Mouse (Mus musculus) heart, embryonic 14.5 days (tissue): ENCODE results near the gene Gprin3. TPM values are rescaled to one million over a fixed set of nuclear protein-coding genes. Genes with fewer than 3 reads are reported as not detected.
A peak's percentile ranks its signal among the peaks of the same experiment; 100 is the strongest.

Experiments
- ATAC-seq: fragments of 200-750 bp; cut with Nextera tagmentation; 2 replicates; pipeline ENCODE4 v1.8.0; 2017; ENCODE audit warnings: low read depth, moderate TSS enrichment; ENCODE audit not compliant: insufficient number of reproducible peaks, insufficient read depth, low FRiP score
- H3K27ac ChIP-seq, 2 experiments: fragments of 200-500 bp in 1 of 2; fragments of 300-500 bp in 1 of 2; sonication (generic) in 1 of 2; replicated peaks in 1 of 2; 2 replicates each; pipeline ENCODE4 v1.5.1; 2012 to 2014; ENCODE audit warnings: low read depth in 2 of 2, low read length in 2 of 2, control low read depth in 1 of 2, mild to moderate bottlenecking in 1 of 2, mixed read lengths in 1 of 2; ENCODE audit not compliant: control insufficient read depth in 1 of 2, insufficient read depth in 1 of 2
- H3K27me3 ChIP-seq: fragments of 300-500 bp; sonication (generic); 2 replicates; pipeline ENCODE4 v1.6.1; 2014; ENCODE audit warnings: mild to moderate bottlenecking, low read length, control low read depth; ENCODE audit not compliant: control insufficient read depth, insufficient read depth
- H3K36me3 ChIP-seq: fragments of 300-500 bp; sonication (generic); 2 replicates; pipeline ENCODE4 v1.6.1; 2014; ENCODE audit warnings: mild to moderate bottlenecking, control low read depth, low read length, mixed read lengths; ENCODE audit not compliant: control insufficient read depth, insufficient read depth
- H3K4me1 ChIP-seq, 2 experiments: fragments of 200-500 bp in 1 of 2; fragments of 300-500 bp in 1 of 2; sonication (generic) in 1 of 2; 2 replicates each; pipeline ENCODE4 v1.6.1; 2012 to 2014; ENCODE audit warnings: low read length in 2 of 2, control low read depth in 1 of 2, mixed read lengths in 1 of 2; ENCODE audit not compliant: control insufficient read depth in 2 of 2, insufficient read depth in 2 of 2
- H3K4me2 ChIP-seq: fragments of 300-500 bp; sonication (generic); 2 replicates; pipeline ENCODE4 v1.6.1; 2014; ENCODE audit warnings: mild to moderate bottlenecking, low read length
- H3K4me3 ChIP-seq, 2 experiments: fragments of 200-500 bp in 1 of 2; fragments of 300-500 bp in 1 of 2; sonication (generic) in 1 of 2; 2 replicates each; pipeline ENCODE4 v1.5.1; 2012 to 2014; ENCODE audit warnings: low read length in 2 of 2, mild to moderate bottlenecking in 2 of 2, control low read depth in 1 of 2, low read depth in 1 of 2, moderate library complexity in 1 of 2; ENCODE audit not compliant: control insufficient read depth in 1 of 2, insufficient read depth in 1 of 2
- H3K9ac ChIP-seq: fragments of 300-500 bp; sonication (generic); 2 replicates; pipeline ENCODE4 v1.6.1; 2014; ENCODE audit warnings: mild to moderate bottlenecking, low read length
- H3K9me3 ChIP-seq: fragments of 300-500 bp; sonication (generic); 2 replicates; pipeline ENCODE4 v1.6.1; 2016; ENCODE audit warnings: low read length, control low read depth; ENCODE audit not compliant: control insufficient read depth
- WGBS: fragments of 180-500 bp; shearing (Covaris S2); extraction: QIAGEN DNeasy Blood & Tissue Kit; methylation state at CpG from one replicate; pipeline ENCODE4 v1.1.7; 2014; 5-methylcytosine and 5-hydroxymethylcytosine counted together
- polyA plus RNA-seq: library from polyadenylated mRNA; unstranded; fragments of >200 nt; fragmentation: Nextera tagmentation; extraction: Ambion mirVana; gene quantifications from 2 replicates; pipeline ENCODE4 v1.2.1, GENCODE M21; 2014

The Gprin3 gene
- polyA plus RNA-seq, 1 experiment from 2014 or later: 7.3 TPM

GRCm38 (mm10) chr6:59407482-59407997 is 18.6 kb downstream of the Gprin3 start:
- H3K4me1 ChIP-seq: peaks cover 8 to 19% of the 10 kb centered on the region in 2 experiments
- WGBS: 91% methylated on average over 4 of the region's 4 CpGs
- H3K36me3 ChIP-seq: no peaks in the 10 kb centered on the region
- H3K4me2 ChIP-seq: no peak overlapping the region
- no peaks in the 10 kb centered on the region for H3K27me3 ChIP-seq
- no peaks in the 10 kb centered on the region for H3K9me3 ChIP-seq
- H3K9ac ChIP-seq: no peak overlapping the region
- ATAC-seq: no peak
- no peak overlapping the region for H3K4me3 ChIP-seq
- H3K27ac ChIP-seq: no peak overlapping the region

- ATAC-seq: no peak
- WGBS: 78% methylated on average over 3 of the region's 3 CpGs
- Histone ChIP-seq H3K36me3 (no peaks in the 10 kb centered on the region), H3K27me3 (no peaks in the 10 kb centered on the region), H3K27ac (no peak overlapping the region), H3K9me3 (no peaks in the 10 kb centered on the region), H3K4me2 (no peak overlapping the region), H3K4me1 (no peaks in the 10 kb centered on the region), H3K9ac (no peak overlapping the region), H3K4me3 (no peak overlapping the region)
Observed at GRCm38 (mm10) chr6:59390208-59390607, 35.9 kb downstream of the Gprin3 start.

- Histone ChIP-seq H3K27me3 (no peaks in the 10 kb centered on the region), H3K4me1 (peaks cover 0 to 4% of the 10 kb centered on the region in 2 experiments; a peak in 1 of 4 replicates), H3K9me3 (no peaks in the 10 kb centered on the region), H3K27ac (peak overlapping the region in 1 of 2 experiments; percentile 55; a peak in 3 of 4 replicates), H3K9ac (no peak overlapping the region), H3K4me2 (no peak overlapping the region), H3K36me3 (no peaks in the 10 kb centered on the region), H3K4me3 (no peak overlapping the region)
- no peak for ATAC-seq
Observed at GRCm38 (mm10) chr6:59365300-59365699, 60.8 kb downstream of the Gprin3 start.

GRCm38 (mm10) chr6:59363282-59363681 is 62.8 kb downstream of the Gprin3 start:
- no peak for ATAC-seq
- 92% methylated on average over 2 of the region's 2 CpGs for WGBS

GRCm38 (mm10) chr6:59354943-59355342 is 71.2 kb downstream of the Gprin3 start:
- no peak overlapping the region for H3K27ac ChIP-seq
- no peak overlapping the region for H3K4me2 ChIP-seq
- peaks cover 5% of the 10 kb centered on the region; the same call in 1 of the 2 replicates for H3K36me3 ChIP-seq
- no peaks in the 10 kb centered on the region for H3K27me3 ChIP-seq
- no peak overlapping the region for H3K4me3 ChIP-seq
- no peaks in the 10 kb centered on the region for H3K9me3 ChIP-seq
- no peaks in the 10 kb centered on the region for H3K4me1 ChIP-seq
- no peak for ATAC-seq
- 81% methylated on average over 7 of the region's 7 CpGs for WGBS
- H3K9ac ChIP-seq: no peak overlapping the region

More at GRCm38 (mm10) chr6:59363282-59363681, 62.8 kb downstream of the Gprin3 start:
- no peak overlapping the region for H3K27ac ChIP-seq
- no peak overlapping the region for H3K9ac ChIP-seq
- H3K36me3 ChIP-seq: no peaks in the 10 kb centered on the region
- H3K4me3 ChIP-seq: no peak overlapping the region
- peaks cover 0 to 4% of the 10 kb centered on the region in 2 experiments; a peak in 1 of 4 replicates for H3K4me1 ChIP-seq
- H3K4me2 ChIP-seq: no peak overlapping the region
- no peaks in the 10 kb centered on the region for H3K27me3 ChIP-seq
- H3K9me3 ChIP-seq: no peaks in the 10 kb centered on the region

- 77% methylated on average over 5 of the region's 5 CpGs for WGBS
- ATAC-seq: no peak
- Histone ChIP-seq H3K9ac (no peak overlapping the region), H3K4me3 (no peak overlapping the region), H3K9me3 (no peaks in the 10 kb centered on the region), H3K27ac (no peak overlapping the region), H3K36me3 (peaks cover 5% of the 10 kb centered on the region; the same call in 1 of the 2 replicates), H3K27me3 (no peaks in the 10 kb centered on the region), H3K4me2 (no peak overlapping the region), H3K4me1 (no peaks in the 10 kb centered on the region)
Observed at GRCm38 (mm10) chr6:59351108-59351789, 74.8 kb downstream of the Gprin3 start.

- WGBS: 63% methylated on average over 1 of the region's 1 CpGs
Observed at GRCm38 (mm10) chr6:59348673-59349072, 77.4 kb downstream of the Gprin3 start.

More at GRCm38 (mm10) chr6:59348673-59349072, 77.4 kb downstream of the Gprin3 start:
- no peaks in the 10 kb centered on the region; the same call in 1 of the 2 replicates for H3K36me3 ChIP-seq
- H3K9me3 ChIP-seq: no peaks in the 10 kb centered on the region
- no peaks in the 10 kb centered on the region for H3K4me1 ChIP-seq
- ATAC-seq: no peak
- no peak overlapping the region for H3K4me3 ChIP-seq
- H3K27ac ChIP-seq: no peak overlapping the region
- H3K9ac ChIP-seq: no peak overlapping the region
- no peak overlapping the region for H3K4me2 ChIP-seq
- H3K27me3 ChIP-seq: no peaks in the 10 kb centered on the region
